Mouse (Mus musculus) activated CD4-positive, CD25-positive, alpha-beta regulatory T cell, adult 9 weeks (primary cell): ENCODE data around the gene Aspa. TPM values are rescaled to one million over a fixed set of nuclear protein-coding genes. Genes with fewer than 3 reads are reported as not detected.

ENCODE experiments used
- polyA plus RNA-seq: library from polyadenylated mRNA; unstranded; fragments of 100-300 nt; shearing (Covaris generic); gene quantifications from one replicate; pipeline ENCODE4 v1.2.1, GENCODE M21; 2017

Gene Aspa
- polyA plus RNA-seq: not detected

DNA sequence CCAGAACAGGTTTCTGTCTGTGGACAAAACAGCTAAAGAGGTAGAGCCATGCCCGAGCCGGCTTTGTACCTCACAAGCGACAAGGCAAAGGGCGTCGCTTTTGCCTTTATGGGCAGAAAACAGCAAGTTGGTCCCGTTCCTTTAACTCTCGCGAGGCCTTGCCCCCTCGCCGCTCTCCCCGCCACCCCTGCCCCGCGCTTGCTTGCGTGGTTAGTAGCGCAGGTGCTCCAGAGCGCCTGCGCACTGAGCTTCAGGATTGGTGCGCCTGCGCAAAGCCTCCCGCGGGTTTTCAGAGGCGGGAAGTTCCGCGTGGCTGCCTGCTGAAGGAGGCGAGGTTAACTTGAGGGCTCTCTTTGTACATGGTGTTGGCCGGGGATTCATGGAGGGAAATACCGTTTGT is at the start of gene Aspa, which contains the start of the genes Gm49340 and Spata22:
Aspa (minus strand) TSS at position 155 of the 400 bp plus-strand sequence.
Gm49340 (plus strand) TSS at position 300 of the 400 bp plus-strand sequence.
Spata22 (plus strand) TSS at position 300 of the 400 bp plus-strand sequence.

DNA sequence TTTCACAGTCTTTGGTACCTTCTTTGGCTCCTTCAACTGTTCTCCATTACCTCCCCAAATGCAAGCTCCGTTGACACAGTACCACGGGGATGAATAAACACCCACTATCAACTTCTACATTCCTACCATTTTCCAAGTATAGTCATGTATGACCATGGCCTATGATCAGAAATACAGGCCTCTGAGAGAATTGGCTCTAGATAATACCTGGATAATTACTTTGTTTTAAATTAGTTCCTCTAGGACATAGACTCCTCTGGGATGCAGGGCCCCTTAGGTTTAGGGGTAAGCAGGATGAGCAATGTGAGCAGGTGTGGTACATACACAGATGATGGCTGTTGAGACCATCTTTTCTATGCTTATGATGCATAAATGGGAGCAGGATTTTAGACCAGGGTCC is 41.5 kb upstream of the Aspa start, which contains the start of gene Olfr376:
Olfr376 (plus strand) TSS at position 301 of the 400 bp plus-strand sequence.

DNA sequence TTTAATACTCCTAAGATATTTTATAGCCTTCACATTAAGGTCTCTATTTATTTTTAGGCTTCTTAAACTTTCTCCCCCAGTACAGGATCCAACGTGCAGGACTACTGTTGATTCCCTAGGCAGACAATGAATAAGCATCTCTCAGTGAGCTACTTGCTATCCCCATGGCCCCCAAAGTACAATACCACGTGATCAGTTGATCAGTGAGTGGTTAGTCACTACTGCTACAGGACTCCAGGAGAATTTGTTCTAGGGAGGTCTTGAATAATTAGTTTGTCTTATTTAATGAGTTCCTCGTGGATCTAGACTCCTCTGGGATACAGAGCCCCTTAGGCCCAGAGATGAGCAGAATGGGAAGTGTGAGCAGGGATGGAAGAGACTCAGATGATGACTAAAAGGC is 21.1 kb upstream of the Aspa start, which contains the start of gene Olfr20:
Olfr20 (plus strand) TSS at position 301 of the 400 bp plus-strand sequence.

DNA sequence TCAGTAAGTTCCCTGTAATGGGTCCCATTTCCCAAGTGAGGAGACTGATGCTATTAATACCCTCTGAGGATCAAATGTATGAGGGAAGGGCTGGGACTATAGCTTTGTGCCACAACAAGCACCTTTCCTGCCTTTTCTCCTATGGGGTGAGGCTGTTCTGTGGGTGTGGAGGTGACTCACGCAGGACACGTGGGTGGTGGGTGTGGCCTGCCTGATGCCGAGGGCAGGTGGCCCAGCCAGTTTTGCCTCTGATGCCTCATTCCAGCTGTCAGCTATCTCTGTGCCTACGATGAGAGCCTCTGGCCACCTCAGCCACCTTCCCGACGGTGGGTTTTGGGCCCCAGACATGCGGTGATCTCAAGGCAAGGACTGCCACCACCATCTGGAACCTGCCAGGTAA is 62.1 kb downstream of the Aspa start, which contains the start of gene Trpv3:
Trpv3 (plus strand) TSS at position 122 of the 400 bp plus-strand sequence.

Other genes starting within 250 kb of the Aspa start
- gene Itgae, start 239.0 kb downstream of the Aspa start, polyA plus RNA-seq: 82.4 TPM
- 8.2 TPM for gene Haspin, start 191.3 kb downstream of the Aspa start, polyA plus RNA-seq
- gene P2rx5, start 169.2 kb downstream of the Aspa start, polyA plus RNA-seq: 0.11 TPM
- gene Emc6, start 152.6 kb downstream of the Aspa start, polyA plus RNA-seq: 50.3 TPM
- 30.7 TPM for gene Tax1bp3, start 152.5 kb downstream of the Aspa start, polyA plus RNA-seq
- 14.2 TPM for gene Ctns, start 130.6 kb downstream of the Aspa start, polyA plus RNA-seq
- gene Shpk, start 130.1 kb downstream of the Aspa start, polyA plus RNA-seq: 7.7 TPM
- gene Trpv1, start 95.3 kb downstream of the Aspa start, polyA plus RNA-seq: not detected
- gene Trpv3, start 62.2 kb downstream of the Aspa start, polyA plus RNA-seq: not detected
- not detected for gene Gm49340, start 145 bp upstream of the Aspa start, polyA plus RNA-seq
- not detected for gene Spata22, start 145 bp upstream of the Aspa start, polyA plus RNA-seq
- gene Olfr20, start 21.2 kb upstream of the Aspa start, polyA plus RNA-seq: not detected
- not detected for gene Olfr376, start 41.6 kb upstream of the Aspa start, polyA plus RNA-seq
- gene Olfr1, start 70.0 kb upstream of the Aspa start, polyA plus RNA-seq: not detected
- not detected for gene Olfr378, start 98.9 kb upstream of the Aspa start, polyA plus RNA-seq
- gene Olfr380, start 127.9 kb upstream of the Aspa start, polyA plus RNA-seq: 0.18 TPM
- gene Olfr381, start 162.0 kb upstream of the Aspa start, polyA plus RNA-seq: not detected
- not detected for gene Olfr382, start 187.6 kb upstream of the Aspa start, polyA plus RNA-seq